Mouse (Mus musculus): Measurements from ENCODE around the gene Col4a2.
"Not testable (repeated sequence)": the region's sequence is repeated elsewhere in the genome, so short reads cannot be mapped to it uniquely, and the experiment has no call there.

Col4a2 gene

DNA sequence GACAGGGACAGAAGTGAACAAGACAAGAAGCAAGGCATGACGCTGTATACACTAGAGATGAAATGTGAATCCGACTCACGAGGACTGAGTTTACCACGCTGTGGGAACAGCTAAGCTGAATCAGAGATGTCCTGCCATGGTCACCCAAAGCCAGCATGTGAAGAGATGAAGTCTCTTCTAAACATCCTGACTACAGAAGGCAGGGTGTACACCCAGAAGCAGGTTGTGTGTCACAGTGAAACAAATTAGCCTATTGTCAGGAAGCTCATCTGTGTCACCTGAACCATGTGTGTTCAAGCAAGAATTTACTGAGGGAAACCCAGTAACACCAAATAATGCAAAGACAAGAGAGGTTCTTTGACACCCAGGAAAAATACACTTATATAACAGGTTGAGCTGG, 153.0 kb downstream of the Col4a2 start:
- no peak for DNase-seq

DNA sequence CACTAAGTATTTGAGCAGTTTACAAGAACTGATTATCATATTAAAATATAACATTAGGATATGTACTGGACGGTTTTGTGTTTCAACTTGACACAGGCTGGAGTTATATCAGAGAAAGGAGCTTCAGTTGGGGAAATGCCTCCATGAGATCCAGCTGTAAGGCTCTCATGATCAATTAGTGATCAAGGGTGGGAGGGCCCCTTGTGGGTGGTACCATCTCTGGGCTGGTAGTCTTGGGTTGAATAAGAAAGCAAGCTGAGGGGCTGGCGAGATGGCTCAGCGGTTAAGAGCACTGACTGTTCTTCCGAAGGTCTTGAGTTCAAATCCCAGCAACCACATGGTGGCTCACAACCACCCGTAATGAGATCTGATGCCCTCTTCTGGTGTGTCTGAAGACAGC, 153.9 kb downstream of the Col4a2 start:
- not testable (repeated sequence) for DNase-seq

DNA sequence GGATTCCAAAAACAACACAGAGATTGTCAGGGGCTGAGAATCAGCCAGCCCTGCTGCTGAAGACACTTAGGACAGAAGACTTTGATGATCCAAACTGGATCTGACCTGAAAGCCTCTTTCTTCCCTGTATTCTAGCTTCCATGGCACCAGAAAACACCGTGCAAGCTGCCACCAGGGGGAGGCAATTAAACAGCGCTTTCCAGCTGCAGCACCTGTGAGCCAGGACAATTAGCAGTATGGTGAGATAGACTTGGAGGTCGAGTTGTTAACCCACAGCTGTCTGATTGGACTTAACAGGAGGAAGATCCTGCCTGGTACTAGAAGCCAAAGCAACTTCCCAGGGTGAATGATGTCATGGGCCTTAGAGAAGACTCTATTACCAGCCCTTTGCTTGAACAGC, 156.5 kb downstream of the Col4a2 start:
- peak; percentile 32 for DNase-seq

- DNase-seq: no peak
These were observed 158.1 kb downstream of the Col4a2 start for GRCm38 (mm10) chr8:11470694-11471093.

GRCm38 (mm10) chr8:11471309-11471708, 158.7 kb downstream of the Col4a2 start:
- no peak for DNase-seq

DNA sequence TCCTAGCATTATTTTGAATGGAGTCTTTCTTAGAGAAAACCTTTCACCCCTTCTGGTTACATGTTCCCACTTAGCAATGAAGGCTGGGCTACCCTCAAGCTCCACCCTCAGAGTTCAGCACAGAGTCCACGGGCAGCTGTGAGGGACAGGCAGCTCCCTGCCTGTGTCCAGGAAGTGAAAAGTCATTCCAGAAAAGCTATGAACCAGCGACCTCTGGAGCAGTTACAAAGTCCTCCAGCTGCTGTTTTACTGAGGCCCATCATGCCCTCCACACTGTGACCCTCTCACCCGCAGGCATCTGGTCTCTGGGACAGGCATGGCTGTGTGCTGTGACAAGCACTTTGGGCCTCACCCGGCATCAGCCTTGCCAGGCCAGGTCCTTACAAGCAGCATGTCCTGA, 160.5 kb downstream of the Col4a2 start:
- DNase-seq: no peak

GRCm38 (mm10) chr8:11475397-11475796, 162.8 kb downstream of the Col4a2 start:
- no peak for DNase-seq

- no peak for DNase-seq
These were observed 163.3 kb downstream of the Col4a2 start for GRCm38 (mm10) chr8:11475876-11476275.

GRCm38 (mm10) chr8:11476338-11477177, 164.0 kb downstream of the Col4a2 start:
- no peak for DNase-seq

- no peak for DNase-seq
These were observed 164.6 kb downstream of the Col4a2 start for GRCm38 (mm10) chr8:11477178-11477553.

DNA sequence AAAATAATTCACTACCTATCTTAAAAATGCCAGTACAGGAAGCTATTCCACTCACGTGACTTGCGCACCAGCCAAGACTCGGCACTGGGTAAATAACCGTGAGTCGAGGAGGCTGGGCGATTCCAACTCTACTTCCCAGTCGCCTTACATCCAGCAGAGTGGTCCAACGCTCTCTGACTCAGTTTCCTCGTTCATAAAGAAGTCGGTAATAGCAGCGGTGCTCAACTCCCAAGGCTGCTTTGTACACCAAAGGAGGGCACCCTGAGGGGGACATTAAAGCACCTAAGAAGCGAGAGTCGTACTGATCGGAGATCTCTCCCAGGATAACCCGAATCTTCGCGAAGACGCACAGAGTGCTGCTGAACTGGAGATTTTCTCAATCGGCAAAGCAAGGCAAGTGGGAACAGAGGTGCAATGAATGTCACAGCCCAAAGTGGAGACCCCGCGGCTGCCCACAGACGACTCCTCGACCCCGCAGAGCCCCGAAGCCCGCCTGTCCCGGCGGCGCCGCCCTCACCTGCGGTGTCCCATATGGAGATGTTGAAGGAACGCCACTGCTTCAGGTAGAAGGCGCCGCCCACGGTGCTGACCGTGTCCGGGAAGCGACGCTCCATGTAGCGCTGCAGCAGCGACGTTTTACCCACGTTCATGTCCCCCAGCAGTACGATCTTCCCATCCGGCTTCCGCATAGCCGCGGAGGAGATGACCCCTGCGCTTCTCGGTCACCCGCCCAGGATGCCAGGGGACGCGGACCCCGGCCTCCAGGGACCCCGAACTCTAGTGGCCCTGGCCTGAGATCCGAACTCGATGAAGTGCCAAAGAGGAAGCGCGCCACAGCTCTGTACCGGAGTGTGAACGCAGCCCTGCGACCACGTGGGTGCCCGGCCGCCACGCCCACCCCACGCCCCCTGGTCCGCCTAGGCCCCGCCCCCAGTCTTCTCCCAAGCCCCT, 165.5 kb downstream of the Col4a2 start, which contains the start of gene Rab20:
TSS of gene Rab20 (minus strand) at position 900 of the 951 bp plus-strand sequence.
- peak; percentile 38 to 41 for DNase-seq

- DNase-seq: no peak
These were observed 166.4 kb downstream of the Col4a2 start for GRCm38 (mm10) chr8:11478807-11479527.

GRCm38 (mm10) chr8:11479591-11479990, 167.0 kb downstream of the Col4a2 start:
- no peak for DNase-seq

DNA sequence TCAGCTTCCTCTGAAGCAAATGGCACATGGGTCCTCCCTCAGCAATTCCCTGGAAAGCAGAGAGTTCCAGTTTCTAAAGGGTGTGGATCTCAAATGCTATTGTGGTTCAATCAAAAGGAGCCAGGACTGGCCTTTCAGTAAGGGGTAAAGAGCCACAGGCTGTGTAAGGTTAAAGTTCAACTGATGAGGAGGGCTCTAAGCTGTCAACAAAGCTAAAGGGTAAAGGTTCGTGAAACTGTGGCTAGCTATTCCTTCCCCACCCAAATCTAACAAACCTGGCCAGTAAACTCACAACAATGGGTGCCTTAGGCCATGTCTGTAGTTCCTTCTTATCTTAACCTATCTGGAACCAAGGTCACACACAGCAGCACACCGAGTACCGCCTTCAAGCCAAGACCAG, 169.3 kb downstream of the Col4a2 start:
- DNase-seq: no peak

GRCm38 (mm10) chr8:11482537-11482936, 169.9 kb downstream of the Col4a2 start:
- no peak for DNase-seq

DNA sequence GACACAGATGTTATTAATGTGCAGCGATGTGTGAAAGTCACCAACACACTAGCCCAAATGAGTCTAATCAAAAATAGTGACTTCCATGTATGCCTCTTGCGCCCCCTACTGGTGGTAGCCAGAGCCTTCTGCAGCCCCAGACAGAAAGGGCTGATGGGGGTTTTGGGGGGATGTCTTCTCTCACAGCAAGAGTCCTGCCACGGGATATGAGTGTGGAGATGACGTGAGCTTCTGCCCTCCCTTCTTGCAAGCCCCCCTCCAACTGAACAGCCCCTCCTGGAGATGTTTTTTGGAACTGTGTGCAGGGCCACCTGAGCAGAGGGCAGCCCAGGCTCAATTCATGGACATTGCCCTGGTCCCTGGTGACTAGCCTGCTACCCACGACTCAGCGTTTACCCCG, 173.5 kb downstream of the Col4a2 start:
- DNase-seq: peak; percentile 55 to 62

GRCm38 (mm10) chr8:11487229-11487628, 174.6 kb downstream of the Col4a2 start:
- DNase-seq: no peak

DNA sequence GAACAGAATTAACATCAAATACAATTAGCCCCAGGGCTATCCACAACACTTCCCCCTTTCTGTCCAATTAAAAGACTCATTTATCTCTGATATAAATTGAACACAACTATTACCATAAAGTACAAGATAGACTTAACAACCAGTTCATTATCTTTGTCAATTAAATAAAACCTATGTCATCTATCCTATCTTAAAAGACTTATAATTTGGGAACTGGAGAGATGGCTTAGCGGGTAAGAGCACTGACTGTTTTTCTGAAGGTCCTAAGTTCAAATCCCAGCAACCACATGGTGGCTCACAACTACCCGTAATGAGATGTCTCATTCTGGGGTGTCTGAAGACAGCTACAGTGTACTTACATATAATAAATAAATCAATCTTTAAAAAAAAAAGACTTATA, 179.7 kb downstream of the Col4a2 start:
- not testable (repeated sequence) for DNase-seq

DNA sequence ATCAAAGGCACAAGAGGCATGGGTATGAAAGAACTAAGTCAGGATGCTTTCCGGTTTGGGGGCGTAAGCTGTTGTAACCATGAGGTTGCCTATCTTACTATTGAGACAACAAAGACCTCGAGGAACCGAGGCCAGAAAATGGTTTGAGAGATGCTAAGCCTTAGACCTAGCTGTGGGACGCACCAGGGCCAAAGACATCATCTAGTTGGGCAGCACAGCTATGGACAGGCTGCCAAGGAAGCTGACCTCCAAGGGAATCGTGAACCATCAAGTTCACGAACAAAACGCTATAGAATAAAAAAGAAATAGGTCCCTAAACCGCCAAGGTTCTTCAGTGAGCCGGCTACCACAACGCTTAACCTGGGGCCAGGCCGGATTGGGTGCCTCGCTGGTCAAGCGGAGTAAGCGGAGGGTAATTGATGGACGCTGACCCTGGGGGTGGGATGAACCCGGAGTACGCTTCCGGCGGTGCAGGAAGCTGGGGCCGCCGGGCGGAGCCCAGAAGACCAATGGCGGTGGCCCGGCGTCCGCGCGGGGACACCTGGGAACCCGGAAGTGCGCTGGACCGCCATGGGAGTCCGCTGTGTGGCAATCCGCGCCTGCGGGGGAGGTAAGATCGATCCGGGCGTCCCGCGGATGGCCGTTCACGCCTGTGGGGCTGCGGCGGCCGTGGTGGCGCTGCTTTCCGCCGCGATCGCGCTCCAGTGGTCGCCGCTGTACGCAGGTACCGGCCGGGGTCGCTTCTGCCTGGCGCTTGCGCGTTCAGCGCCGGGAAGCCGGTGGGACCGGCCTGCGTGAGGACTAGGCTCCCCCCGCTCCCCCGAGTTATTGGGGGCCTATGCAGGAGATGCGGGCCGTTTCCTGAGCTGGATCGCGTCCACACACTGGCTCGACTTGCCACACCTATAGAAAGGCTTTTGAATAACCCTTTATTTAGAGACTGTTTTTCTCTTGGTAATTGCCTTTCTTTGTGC, 184.7 kb downstream of the Col4a2 start, which contains the start of gene Naxd:
TSS of gene Naxd (plus strand) at position 490 of the 974 bp plus-strand sequence.
- DNase-seq: peak; percentile 85 to 90

DNA sequence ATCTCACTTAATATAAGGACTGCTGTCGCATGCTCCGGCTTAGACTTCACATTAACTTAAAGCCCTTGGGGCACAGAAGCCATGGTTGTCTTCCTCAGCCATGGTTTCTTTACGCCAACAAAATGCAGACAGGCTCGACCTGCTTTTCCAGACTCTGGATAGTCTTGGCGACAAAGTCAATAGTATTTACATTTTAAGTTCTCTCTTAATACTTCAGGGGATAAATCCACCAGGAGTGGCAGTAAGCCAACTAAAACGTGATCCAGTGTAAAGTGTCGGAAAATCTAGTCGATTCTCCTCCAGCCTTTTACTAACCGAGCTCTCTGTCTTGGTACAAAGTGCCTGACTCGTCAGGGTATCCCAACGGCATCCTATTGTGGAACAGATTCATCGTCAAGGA, 185.7 kb downstream of the Col4a2 start:
- no peak for DNase-seq
